Mouse (Mus musculus) heart, adult 2 months (tissue): ENCODE measurements at regions not wholly inside any gene's neighbourhood (a gene's known extent, or its start where the extent isn't known, plus 50 kb on each side); places are given as distances from the start of the nearest gene placed in this dataset.

Experiments used
- CTCF ChIP-seq: fragments of 200-600 bp; IDR thresholded peaks from 2 replicates; pipeline ENCODE4 v1.8.1; 2022; ENCODE audit warnings: antibody characterized with exemption, mild to moderate bottlenecking, moderate library complexity
- POLR2A ChIP-seq: fragments of 200-500 bp; IDR thresholded peaks from 2 replicates; pipeline ENCODE4 v1.6.1; 2011; ENCODE audit warnings: mild to moderate bottlenecking, low read depth, low read length, control low read depth; ENCODE audit not compliant: insufficient read depth

- no peak for TF ChIP-seq POLR2A
- TF ChIP-seq CTCF = no peak
Measured at GRCm38 (mm10) chr10:23017151-23017678, 197.2 kb upstream of the Tcf21 start.
